Mouse (Mus musculus): ENCODE measurements around the gene Nol8. TPM values are rescaled to one million over a fixed set of nuclear protein-coding genes. Genes with fewer than 3 reads are reported as not detected.
A peak's percentile ranks its signal among the peaks of the same experiment; 100 is the strongest.

Nol8 gene
- polyA plus RNA-seq (2016; fragmentation: Nextera tagmentation; extraction: Ambion mirVana): 26.3 and 27.4 TPM in 2 replicates

DNA sequence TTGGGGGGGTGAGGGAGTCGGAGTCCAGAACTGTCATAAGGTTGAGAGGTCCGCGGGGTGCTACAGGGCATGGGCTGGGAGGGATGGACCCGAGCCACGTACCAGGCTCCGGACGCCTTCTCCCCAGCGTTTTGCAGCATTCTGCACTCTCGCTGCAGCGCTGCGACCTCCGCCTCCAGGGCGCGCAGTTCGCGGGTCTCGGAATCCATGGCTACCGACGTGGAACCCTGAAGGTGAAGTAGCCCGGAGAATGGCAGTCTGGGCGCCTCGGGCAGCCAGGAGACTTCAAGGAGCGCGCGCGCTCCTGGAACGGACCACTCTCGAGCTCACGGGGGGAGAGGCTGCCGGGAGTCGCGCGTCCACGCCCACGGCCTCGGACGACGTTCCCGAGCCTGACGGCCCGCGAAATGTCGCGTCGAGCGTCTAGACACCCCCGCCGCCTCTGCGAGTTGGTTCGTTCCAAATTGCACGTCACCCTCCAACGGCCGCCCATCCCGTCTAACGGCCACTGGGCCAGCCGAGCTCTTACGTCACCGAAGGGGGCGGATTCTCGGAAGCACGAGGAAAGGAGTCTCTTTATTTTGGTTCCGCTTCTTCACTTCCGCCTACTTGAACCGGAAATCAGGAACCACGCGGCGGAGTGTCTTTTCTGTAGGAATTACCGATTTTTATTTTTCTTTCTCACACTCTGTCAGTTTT is at the start of gene Nol8, which contains the start of gene Cenpp:
Nol8 (plus strand) TSS at position 598 of the 699 bp plus-strand sequence.
Cenpp (minus strand) TSS at position 305 of the 699 bp plus-strand sequence.
- H3K27ac ChIP-seq: 0 out of 2 replicates have a peak within 1 kb of the TSS, but pooled peaks have one; percentile 42
- WGBS: under 1% methylated on average over 68 of the region's 68 CpGs

DNA sequence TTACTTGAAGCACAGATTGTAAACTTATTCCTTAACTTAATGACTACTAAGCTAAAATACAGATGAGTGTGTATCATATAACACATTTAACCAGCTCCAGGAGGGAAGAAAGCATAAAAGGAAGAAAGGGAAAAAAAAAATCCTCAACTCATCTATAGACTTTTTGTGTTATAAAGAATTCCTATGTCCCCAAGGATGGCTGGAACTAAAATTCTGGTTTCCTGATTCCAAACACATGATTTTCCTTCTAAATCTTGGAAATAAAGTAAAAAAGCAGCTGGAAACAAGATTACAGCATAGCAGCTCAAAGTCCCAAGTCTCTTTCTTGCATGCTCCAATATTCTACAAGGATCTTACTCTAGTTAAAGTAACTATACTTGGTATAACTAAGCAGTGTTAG is 49.3 kb upstream of the Nol8 start:
- no peak for ATAC-seq (ENCODE audit: low FRiP score)
- Histone ChIP-seq H3K9ac (no peak overlapping the region), H3K27me3 (no peaks in the 10 kb centered on the region), H3K27ac (no peak overlapping the region), H3K4me3 (replicated peaks) (no peak overlapping the region), H3K4me2 (no peak overlapping the region), H3K4me1 (no peaks in the 10 kb centered on the region), H3K9me3 (no peaks in the 10 kb centered on the region), H3K36me3 (replicated peaks) (no peaks in the 10 kb centered on the region)

More for the DNA sequence above, at the start of gene Nol8, which contains the start of gene Cenpp:
- H3K9me3 ChIP-seq: no peaks in the 10 kb centered on the region
- H3K36me3 ChIP-seq (replicated peaks): peaks cover 5% of the 10 kb centered on the region
- H3K9ac ChIP-seq: peak within 1 kb of the TSS; percentile 61
- no peaks in the 10 kb centered on the region for H3K27me3 ChIP-seq
- peak; percentile 100 for ATAC-seq (ENCODE audit: low FRiP score)
- H3K4me1 ChIP-seq: peaks cover 18% of the 10 kb centered on the region
- H3K4me3 ChIP-seq (replicated peaks): peak within 1 kb of the TSS; percentile 76
- peak within 1 kb of the TSS; percentile 81 for H3K4me2 ChIP-seq

DNA sequence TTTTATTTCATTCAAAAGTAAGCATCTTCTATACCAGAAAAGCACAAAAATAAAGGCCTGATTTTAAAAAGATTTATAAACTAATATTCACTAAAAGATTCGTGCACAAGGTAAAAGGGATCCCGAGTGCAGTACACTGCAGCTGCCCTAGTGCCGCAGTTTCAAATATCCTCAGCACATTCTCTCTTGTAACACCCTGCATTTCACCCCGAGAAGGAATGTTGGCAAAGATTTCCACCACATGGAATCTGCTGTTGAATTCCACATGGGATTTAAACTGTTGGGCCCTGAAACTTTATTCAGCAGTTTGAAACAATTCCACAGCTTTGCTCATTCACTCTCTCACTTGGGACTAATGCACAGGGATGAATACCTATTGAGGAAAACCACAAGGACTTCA is 45.2 kb upstream of the Nol8 start, which contains the start of gene Ogn:
Ogn (plus strand) TSS at position 333 of the 400 bp plus-strand sequence.
- Histone ChIP-seq H3K9ac (no peak within 1 kb of the TSS), H3K4me2 (no peak within 1 kb of the TSS), H3K27me3 (no peaks in the 10 kb centered on the region), H3K4me1 (no peaks in the 10 kb centered on the region), H3K27ac (no peak within 1 kb of the TSS), H3K36me3 (replicated peaks) (no peaks in the 10 kb centered on the region), H3K9me3 (no peaks in the 10 kb centered on the region), H3K4me3 (replicated peaks) (no peak within 1 kb of the TSS)
- 69% methylated on average over 4 of the region's 4 CpGs for WGBS
- ATAC-seq (ENCODE audit: low FRiP score): no peak

DNA sequence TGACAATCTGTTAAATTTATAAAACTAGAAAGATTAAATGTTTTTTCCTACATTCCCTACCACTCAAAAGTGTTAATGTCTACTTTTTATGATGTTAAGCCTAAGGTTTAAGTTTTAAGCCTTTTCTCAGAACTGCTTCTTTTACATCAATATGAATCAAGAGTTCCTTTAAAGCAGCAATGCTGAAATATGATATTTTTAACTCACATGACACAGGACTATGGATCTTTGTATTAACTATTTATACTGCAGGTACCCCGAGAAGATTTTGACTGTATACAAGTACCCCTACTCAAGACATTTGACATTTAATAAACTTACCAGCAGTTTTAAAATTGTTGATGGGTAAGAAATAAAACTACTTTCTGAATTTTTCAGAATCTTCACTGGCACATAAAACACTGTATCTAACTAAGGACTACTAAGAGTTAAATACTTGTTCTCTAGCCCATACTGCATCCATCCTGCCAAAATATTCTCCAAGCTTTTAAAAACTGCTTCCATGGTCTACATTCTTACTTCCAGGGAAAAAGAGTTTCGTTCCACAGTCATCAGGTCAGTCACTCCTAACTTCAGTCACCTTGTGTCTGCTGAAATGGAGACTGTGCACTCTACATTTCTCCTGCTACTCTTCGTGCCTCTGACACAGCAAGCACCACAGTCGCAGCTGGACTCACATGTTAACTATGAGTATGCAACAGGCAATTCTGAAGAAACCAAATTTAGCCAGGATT is 44.1 kb upstream of the Nol8 start:
- Histone ChIP-seq H3K27me3 (no peaks in the 10 kb centered on the region), H3K27ac (no peak overlapping the region), H3K36me3 (replicated peaks) (no peaks in the 10 kb centered on the region), H3K4me1 (no peaks in the 10 kb centered on the region), H3K4me3 (replicated peaks) (no peak overlapping the region), H3K4me2 (no peak overlapping the region), H3K9me3 (no peaks in the 10 kb centered on the region), H3K9ac (no peak overlapping the region)
- no peak for ATAC-seq (ENCODE audit: low FRiP score)
- 82% methylated on average over 4 of the region's 4 CpGs for WGBS

DNA sequence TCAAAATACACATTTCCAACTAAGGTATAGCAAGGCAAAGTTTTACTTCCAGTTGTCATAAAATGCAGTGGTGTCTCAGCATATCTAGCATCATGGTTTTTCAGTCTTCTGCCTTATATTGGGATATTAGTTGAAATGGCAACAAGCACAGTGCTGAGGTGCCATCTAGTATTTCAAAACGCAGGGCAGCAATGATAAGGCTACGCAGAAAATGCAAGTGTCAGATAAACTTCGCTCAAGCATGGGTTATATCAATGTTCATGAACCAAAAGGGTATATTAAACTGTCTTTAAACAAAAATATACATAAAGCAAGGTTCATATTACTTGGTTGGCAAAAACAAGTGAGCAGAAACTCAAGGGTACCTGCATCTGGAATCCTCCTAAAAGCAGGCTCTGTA is 35.9 kb upstream of the Nol8 start:
- no peaks in the 10 kb centered on the region for H3K36me3 ChIP-seq (replicated peaks)
- H3K27ac ChIP-seq: no peak overlapping the region
- ATAC-seq (ENCODE audit: low FRiP score): no peak
- no peaks in the 10 kb centered on the region for H3K27me3 ChIP-seq
- no peaks in the 10 kb centered on the region for H3K9me3 ChIP-seq
- no peaks in the 10 kb centered on the region for H3K4me1 ChIP-seq
- WGBS: 94% methylated on average over 3 of the region's 3 CpGs
- H3K4me3 ChIP-seq (replicated peaks): no peak overlapping the region
- H3K9ac ChIP-seq: no peak overlapping the region
- no peak overlapping the region for H3K4me2 ChIP-seq

DNA sequence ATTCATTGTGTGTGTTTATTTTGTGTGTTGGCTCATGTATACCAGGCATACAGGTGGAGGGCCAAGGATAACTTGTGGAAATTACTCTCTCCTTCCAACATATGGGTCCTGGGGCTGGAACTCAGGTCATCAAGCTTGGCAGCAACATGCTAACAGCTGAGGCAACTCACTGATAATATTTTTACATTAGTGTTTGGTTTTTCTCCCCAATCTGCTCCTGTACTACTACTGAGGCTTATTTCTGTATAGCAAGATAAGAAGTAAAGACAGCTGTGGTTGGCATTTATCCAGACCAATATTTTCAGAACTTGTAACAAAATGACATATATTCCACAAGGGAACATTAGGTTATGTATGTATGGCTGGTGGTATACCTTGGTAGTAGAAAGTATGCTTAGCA is 34.5 kb upstream of the Nol8 start:
- H3K27me3 ChIP-seq: no peaks in the 10 kb centered on the region
- no peaks in the 10 kb centered on the region for H3K9me3 ChIP-seq

DNA sequence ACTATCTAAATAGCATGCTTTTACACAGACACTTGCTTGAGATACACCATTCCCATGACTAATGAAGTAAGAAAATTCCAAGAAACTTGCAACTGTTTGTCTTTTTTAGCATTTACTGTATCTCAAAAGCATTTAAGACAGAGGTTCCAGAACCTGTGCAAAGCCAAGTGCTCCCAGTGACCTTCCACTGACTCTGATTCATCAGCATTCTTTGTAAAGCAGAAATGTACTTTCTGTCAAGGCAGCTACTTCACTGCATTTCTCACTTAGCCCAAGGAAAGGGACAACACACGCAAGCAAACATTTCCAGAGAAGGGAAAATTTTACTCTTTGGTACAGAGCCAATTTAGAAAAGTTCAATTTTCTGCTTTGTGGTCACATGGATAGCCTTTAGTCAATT is 29.7 kb upstream of the Nol8 start:
- Histone ChIP-seq H3K4me1 (no peaks in the 10 kb centered on the region), H3K36me3 (replicated peaks) (no peaks in the 10 kb centered on the region), H3K9me3 (no peaks in the 10 kb centered on the region), H3K27ac (no peak overlapping the region), H3K9ac (no peak overlapping the region), H3K4me2 (no peak overlapping the region), H3K4me3 (replicated peaks) (no peak overlapping the region), H3K27me3 (no peaks in the 10 kb centered on the region)
- WGBS: 95% methylated on average over 1 of the region's 1 CpGs
- no peak for ATAC-seq (ENCODE audit: low FRiP score)

More for the DNA sequence above, 34.5 kb upstream of the Nol8 start:
- ATAC-seq (ENCODE audit: low FRiP score): no peak
- Histone ChIP-seq H3K36me3 (replicated peaks) (no peaks in the 10 kb centered on the region), H3K27ac (no peak overlapping the region), H3K4me3 (replicated peaks) (no peak overlapping the region), H3K9ac (no peak overlapping the region), H3K4me2 (no peak overlapping the region), H3K4me1 (no peaks in the 10 kb centered on the region)

DNA sequence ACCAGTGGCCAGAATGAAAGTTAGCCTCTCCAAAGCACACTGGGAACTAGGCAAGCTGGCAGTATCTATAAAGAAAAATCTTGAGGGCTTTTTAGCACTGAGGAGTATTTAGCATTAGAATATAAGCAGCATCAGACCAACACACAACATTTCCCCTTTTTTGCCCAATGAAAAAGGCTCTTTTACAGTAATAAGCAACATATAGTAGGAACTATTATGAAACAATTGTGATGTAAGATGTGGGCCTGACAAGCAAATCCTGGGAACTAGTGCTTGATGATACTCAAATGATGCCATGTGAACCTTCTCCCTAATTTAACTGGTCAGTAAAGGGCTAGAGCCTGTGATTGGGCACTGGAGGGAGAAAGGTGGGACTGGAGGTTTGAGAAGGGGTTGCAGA is 24.7 kb upstream of the Nol8 start:
- H3K27ac ChIP-seq: no peak overlapping the region
- no peak overlapping the region for H3K9ac ChIP-seq
- no peaks in the 10 kb centered on the region for H3K36me3 ChIP-seq (replicated peaks)
- ATAC-seq (ENCODE audit: low FRiP score): no peak
- H3K9me3 ChIP-seq: no peaks in the 10 kb centered on the region
- no peak overlapping the region for H3K4me2 ChIP-seq
- no peak overlapping the region for H3K4me3 ChIP-seq (replicated peaks)
- H3K4me1 ChIP-seq: no peaks in the 10 kb centered on the region
- no peaks in the 10 kb centered on the region for H3K27me3 ChIP-seq

DNA sequence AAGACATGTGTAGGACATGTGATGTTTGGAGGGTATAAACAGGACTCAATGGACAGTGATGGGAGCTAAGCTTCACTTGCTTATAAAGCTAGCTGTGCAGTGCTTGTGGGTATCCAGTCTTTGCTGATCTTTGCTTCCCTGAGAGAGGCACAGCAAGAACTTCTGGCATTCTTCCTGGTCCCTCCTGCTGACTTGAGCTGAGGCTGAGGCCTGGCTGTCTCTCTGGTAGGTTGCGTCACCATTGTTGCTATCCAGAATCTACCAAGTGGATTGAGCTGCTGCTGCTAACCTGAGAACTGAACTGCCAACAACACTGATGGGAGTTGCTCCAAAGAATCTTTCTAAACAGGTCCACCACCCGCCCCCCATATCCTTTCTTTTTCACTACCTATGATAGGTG is 23.8 kb upstream of the Nol8 start:
- Histone ChIP-seq H3K36me3 (replicated peaks) (no peaks in the 10 kb centered on the region), H3K27me3 (no peaks in the 10 kb centered on the region), H3K4me2 (no peak overlapping the region), H3K9ac (no peak overlapping the region), H3K9me3 (no peaks in the 10 kb centered on the region), H3K4me3 (replicated peaks) (no peak overlapping the region), H3K27ac (no peak overlapping the region), H3K4me1 (no peaks in the 10 kb centered on the region)
- no peak for ATAC-seq (ENCODE audit: low FRiP score)
- WGBS: 90% methylated on average over 2 of the region's 2 CpGs

DNA sequence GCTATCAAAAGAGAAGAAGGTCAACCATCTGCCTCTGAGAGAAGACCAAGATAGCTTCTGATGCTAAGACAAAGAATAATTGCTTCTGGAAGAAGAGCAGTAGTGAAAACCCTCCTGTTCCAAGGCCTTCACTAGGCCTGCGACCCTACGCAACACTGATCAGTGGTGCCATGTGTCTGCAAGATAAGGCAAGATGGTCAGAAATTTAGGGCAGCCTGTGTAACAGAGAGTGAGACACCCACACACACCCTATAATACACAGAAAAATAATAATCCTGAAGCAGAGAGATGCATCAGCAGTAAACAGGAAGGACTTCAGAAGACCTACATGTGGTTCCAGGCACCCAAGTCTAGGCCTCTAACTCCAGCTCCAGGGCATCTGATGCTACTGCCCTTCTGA is 12.9 kb upstream of the Nol8 start:
- Histone ChIP-seq H3K4me3 (replicated peaks) (no peak overlapping the region), H3K36me3 (replicated peaks) (0 out of 2 replicates have a peak, but pooled peaks cover 3% of the 10 kb centered on the region), H3K27me3 (no peaks in the 10 kb centered on the region), H3K4me2 (no peak overlapping the region), H3K9me3 (no peaks in the 10 kb centered on the region), H3K9ac (no peak overlapping the region), H3K4me1 (no peaks in the 10 kb centered on the region), H3K27ac (no peak overlapping the region)
- ATAC-seq (ENCODE audit: low FRiP score): no peak
- 96% methylated on average over 2 of the region's 2 CpGs for WGBS

DNA sequence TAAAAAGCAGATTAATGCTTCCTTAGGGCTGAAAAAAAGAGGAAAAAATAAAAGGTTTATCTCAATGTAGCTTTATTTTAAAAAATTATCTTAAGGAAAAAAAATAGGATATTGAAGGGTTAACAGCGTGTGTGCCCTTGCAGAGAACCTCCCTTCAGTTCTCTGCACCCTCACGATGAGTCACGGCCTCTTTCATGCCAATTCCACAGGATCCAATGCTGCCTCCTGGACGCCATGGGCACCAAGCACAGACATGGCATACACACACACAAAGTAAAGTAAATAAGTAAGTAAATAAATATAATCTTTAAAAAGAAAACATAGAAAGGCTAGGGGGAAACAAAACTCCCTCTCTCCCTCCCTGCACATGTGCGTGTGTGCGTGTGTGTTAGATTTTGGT is 10.2 kb upstream of the Nol8 start:
- Histone ChIP-seq H3K9me3 (no peaks in the 10 kb centered on the region), H3K27me3 (no peaks in the 10 kb centered on the region), H3K9ac (no peak overlapping the region), H3K36me3 (replicated peaks) (no peaks in the 10 kb centered on the region), H3K4me1 (no peaks in the 10 kb centered on the region), H3K4me3 (replicated peaks) (no peak overlapping the region), H3K27ac (no peak overlapping the region), H3K4me2 (no peak overlapping the region)
- 75% methylated on average over 6 of the region's 6 CpGs for WGBS
- no peak for ATAC-seq (ENCODE audit: low FRiP score)

DNA sequence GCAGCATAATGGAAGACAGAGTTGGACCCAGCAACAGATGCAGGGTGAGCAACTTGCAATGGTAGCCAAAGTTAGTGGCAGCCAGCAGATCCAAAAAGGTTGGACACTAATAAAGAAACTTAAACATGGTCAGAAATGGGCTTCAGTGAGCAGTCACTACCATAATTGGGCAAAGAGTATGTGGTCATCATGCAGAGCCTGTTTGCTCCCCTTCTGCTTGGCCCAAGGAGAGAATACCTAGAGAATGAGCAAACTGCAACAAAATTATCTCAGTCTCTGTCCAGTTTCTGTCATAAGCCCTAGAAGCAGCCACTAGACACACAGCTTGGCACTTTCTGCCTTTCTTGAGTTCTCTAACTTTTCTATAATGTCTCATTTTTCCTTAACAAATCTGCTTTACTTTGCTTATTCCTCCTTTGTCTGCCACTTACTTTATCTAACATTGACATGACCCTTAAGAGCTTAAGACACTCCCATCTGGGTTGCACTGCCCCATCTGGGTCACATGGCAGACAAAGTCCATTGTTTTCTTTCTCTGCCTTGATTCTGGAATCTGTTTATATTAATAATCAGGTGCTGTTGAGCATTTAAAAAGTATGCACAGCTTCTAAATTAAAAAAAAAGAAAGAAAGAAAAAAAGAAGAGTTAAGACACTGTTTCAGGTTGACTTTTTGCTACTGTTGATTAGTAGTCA is 9.1 kb upstream of the Nol8 start:
- Histone ChIP-seq H3K9me3 (no peaks in the 10 kb centered on the region), H3K4me3 (replicated peaks) (no peak overlapping the region), H3K36me3 (replicated peaks) (no peaks in the 10 kb centered on the region), H3K27me3 (no peaks in the 10 kb centered on the region), H3K4me2 (no peak overlapping the region), H3K27ac (no peak overlapping the region), H3K9ac (no peak overlapping the region), H3K4me1 (no peaks in the 10 kb centered on the region)
- no peak for ATAC-seq (ENCODE audit: low FRiP score)

All from forebrain, embryonic 12.5 days (tissue).